Mouse (Mus musculus): Measurements from ENCODE around the gene Aff3. TPM values are rescaled to one million over a fixed set of nuclear protein-coding genes. Genes with fewer than 3 reads are reported as not detected.

Gene Aff3
- 260 to 301 TPM (median 271 TPM) in 4 replicates for total RNA-seq (2023)

DNA sequence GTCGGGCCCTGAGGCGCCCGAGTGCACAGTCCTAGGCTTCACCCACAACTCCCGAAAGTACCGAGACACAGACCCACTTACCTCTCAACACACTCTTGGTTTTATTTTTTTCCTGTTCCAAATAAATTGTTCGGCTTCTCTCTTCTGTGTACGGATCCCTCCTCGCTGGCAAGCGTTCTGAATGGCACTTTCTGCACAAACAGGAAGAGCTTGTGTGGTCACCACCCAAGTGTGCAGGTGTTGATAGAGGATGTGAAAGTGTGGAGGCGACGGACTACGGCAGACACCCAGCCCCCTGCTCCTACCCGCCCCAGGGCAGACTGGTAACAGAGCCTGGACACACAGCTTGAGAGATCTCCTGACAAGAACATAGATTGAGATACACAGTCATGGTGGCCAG is at the start of gene Aff3:
Gene Aff3, minus strand, starts transcription at position 179 of the 400 bp plus-strand sequence.

DNA sequence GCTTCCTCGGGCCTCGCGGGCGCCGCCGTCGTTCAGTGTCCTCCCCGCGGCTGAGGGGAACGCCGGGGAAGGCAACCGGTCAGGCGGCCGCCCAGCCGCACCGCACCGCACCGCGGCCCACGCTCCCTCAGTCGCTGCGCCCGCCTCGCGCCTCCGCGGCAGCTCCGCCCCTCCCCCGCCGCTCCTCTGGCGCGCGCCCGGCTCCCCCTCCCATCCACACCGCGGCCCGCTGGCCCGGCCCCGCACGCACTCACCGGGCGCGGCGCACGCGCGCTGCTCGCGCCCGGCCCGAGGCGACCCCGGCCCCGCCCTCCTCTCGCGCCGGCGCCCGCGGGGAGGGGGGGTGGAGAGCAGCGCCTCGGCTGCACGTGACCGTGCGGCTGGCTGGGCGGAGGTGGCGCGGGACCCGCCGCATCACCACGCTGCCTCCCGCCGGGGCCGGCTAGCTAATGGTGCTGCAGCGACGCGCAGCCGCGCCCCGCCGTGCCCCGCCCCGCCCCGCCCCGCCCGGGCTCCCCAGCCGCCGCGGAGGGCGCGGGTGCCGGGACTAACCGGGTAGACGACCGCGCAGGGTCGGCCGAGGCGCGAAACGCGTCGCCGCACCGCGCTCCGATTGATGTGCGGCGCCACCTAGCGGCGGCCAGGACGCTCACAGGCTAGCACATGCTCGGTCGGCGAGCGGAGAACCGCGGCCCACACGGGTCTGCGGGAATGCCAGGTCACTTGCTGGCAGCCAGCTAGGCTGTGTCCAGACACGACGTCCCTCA is 535.1 kb downstream of the Aff3 start, which contains the start of gene Rev1:
Gene Rev1, minus strand, starts transcription at position 301 of the 767 bp plus-strand sequence.

Other genes starting within 250 kb of the Aff3 start
- not detected in 4 replicates for gene Lonrf2, start 171.8 kb upstream of the Aff3 start, total RNA-seq (2023)
- gene Chst10, start 233.2 kb upstream of the Aff3 start, total RNA-seq (2023), result 28.8 to 32.3 TPM (median 30.5 TPM) in 4 replicates